Mouse (Mus musculus) ES-E14 (cell line): ENCODE measurements around the gene Hgf. TPM values are rescaled to one million over a fixed set of nuclear protein-coding genes. Genes with fewer than 3 reads are reported as not detected.

Experiments
- DNase-seq: peaks from one replicate; pipeline ENCODE4 v3.0.0-alpha.2; 2013; ENCODE audit warnings: low read depth, low spot score
- H3K27ac ChIP-seq: 2 replicates; pipeline ENCODE4 v1.5.1; 2012; ENCODE audit warnings: low read depth, mild to moderate bottlenecking, low read length, moderate library complexity, mixed read lengths; ENCODE audit not compliant: poor library complexity, insufficient read depth, severe bottlenecking
- H3K36me3 ChIP-seq: 2 replicates; pipeline ENCODE4 v1.6.1; 2012; ENCODE audit warnings: mild to moderate bottlenecking, low read length, moderate library complexity, mixed read lengths; ENCODE audit not compliant: control insufficient read depth, poor library complexity, insufficient read depth, severe bottlenecking
- H3K4me1 ChIP-seq, 2 experiments: fragments of 150-350 bp in 1 of 2; sonication (generic) in 1 of 2; 2 replicates each; pipeline ENCODE4 v1.6.1; 2012; ENCODE audit warnings: low read length in 2 of 2, mild to moderate bottlenecking in 1 of 2, mixed read lengths in 1 of 2; ENCODE audit not compliant: control insufficient read depth in 2 of 2, insufficient read depth in 2 of 2, poor library complexity in 1 of 2
- H3K4me3 ChIP-seq, 2 experiments: fragments of 150-350 bp in 1 of 2; sonication (generic) in 1 of 2; 2 replicates each; pipeline ENCODE4 v1.5.1; 2012; ENCODE audit warnings: low read length in 2 of 2, low read depth in 1 of 2, mild to moderate bottlenecking in 1 of 2, mixed read lengths in 1 of 2; ENCODE audit not compliant: insufficient read depth in 1 of 2, poor library complexity in 1 of 2, severe bottlenecking in 1 of 2
- H3K9ac ChIP-seq: 2 replicates; pipeline ENCODE4 v1.6.1; 2012; ENCODE audit warnings: low read depth, mild to moderate bottlenecking, low read length, mixed read lengths; ENCODE audit not compliant: poor library complexity, insufficient read depth, severe bottlenecking
- H3K9me3 ChIP-seq: fragments of 150-350 bp; sonication (generic); 2 replicates; pipeline ENCODE4 v1.6.1; 2012; ENCODE audit warnings: low read depth, mild to moderate bottlenecking, low read length; ENCODE audit not compliant: control insufficient read depth, insufficient read depth
- CHD2 ChIP-seq: IDR thresholded peaks from 2 replicates; pipeline ENCODE4 v1.6.1; 2014; ENCODE audit warnings: mild to moderate bottlenecking, low read depth, low read length, inconsistent platforms
- HCFC1 ChIP-seq: IDR thresholded peaks from 2 replicates; pipeline ENCODE4 v1.6.1; 2012; ENCODE audit warnings: low read length, inconsistent platforms, borderline replicate concordance; ENCODE audit not compliant: insufficient read depth
- MAFK ChIP-seq: IDR thresholded peaks from 2 replicates; pipeline ENCODE4 v1.6.1; 2014; ENCODE audit warnings: mild to moderate bottlenecking, low read depth, low read length, inconsistent platforms; ENCODE audit not compliant: insufficient read depth
- ZC3H11A ChIP-seq: IDR thresholded peaks from 2 replicates; pipeline ENCODE4 v1.6.1; 2012; ENCODE audit warnings: low read depth, mild to moderate bottlenecking, inconsistent platforms, low read length, borderline replicate concordance
- ZNF384 ChIP-seq: IDR thresholded peaks from 2 replicates; pipeline ENCODE4 v1.6.1; 2012; ENCODE audit warnings: low read depth, low read length, inconsistent platforms
- in situ Hi-C, 2 experiments: fragments of 600-800 bp; cut with MboI; formaldehyde crosslinking; loops; one replicate each; pipeline ENCODE4 v1.15.1; 2025; ENCODE audit warnings: low sequenced_read_pairs in 2 of 2, inconsistent platforms in 1 of 2; ENCODE audit not compliant: unreplicated experiment in 2 of 2
- total RNA-seq: library from RNA; depleted of rRNA; stranded (reverse); fragments of 300-350 nt; gene quantifications from 2 replicates; pipeline ENCODE4 v1.2.3, GENCODE M21; 2012; rRNA removed

Gene Hgf
- 0.11 TPM in 1 of 2 replicates, not detected in the other for total RNA-seq

- no peak for DNase-seq
- Histone ChIP-seq H3K36me3 (no peaks in the 10 kb centered on the region), H3K4me1 (no peaks in the 10 kb centered on the region), H3K4me3 (no peak within 1 kb of the TSS), H3K27ac (no peak within 1 kb of the TSS), H3K9me3 (no peaks in the 10 kb centered on the region), H3K9ac (no peak within 1 kb of the TSS)
- in situ Hi-C loops, result no loop called here
- no peak for TF ChIP-seq MAFK
Observed at GRCm38 (mm10) chr5:16553304-16554047, at the start of gene Hgf. TSS of gene Hgf (plus strand) at chr5:16553495.

- TF ChIP-seq MAFK, result no peak
- no peak for TF ChIP-seq HCFC1
- no peak for TF ChIP-seq CHD2
- no peak for TF ChIP-seq ZNF384
- no peak overlapping the region for H3K27ac ChIP-seq
- no peak overlapping the region for H3K9ac ChIP-seq
- no peaks in the 10 kb centered on the region for H3K9me3 ChIP-seq
- in situ Hi-C loops, result no loop called here
- DNase-seq, result no peak
- H3K4me1 ChIP-seq, result no peaks in the 10 kb centered on the region
- no peak overlapping the region for H3K4me3 ChIP-seq
- H3K36me3 ChIP-seq, result no peaks in the 10 kb centered on the region
Observed at GRCm38 (mm10) chr5:16506702-16507350, 46.5 kb upstream of the Hgf start.

- H3K9me3 ChIP-seq, result no peaks in the 10 kb centered on the region
- H3K9ac ChIP-seq, result no peak overlapping the region
- TF ChIP-seq HCFC1, result no peak
- H3K27ac ChIP-seq, result no peak overlapping the region
- no peaks in the 10 kb centered on the region for H3K36me3 ChIP-seq
- no peak for DNase-seq
- no peak overlapping the region for H3K4me3 ChIP-seq
- no peaks in the 10 kb centered on the region for H3K4me1 ChIP-seq
- in situ Hi-C loops, result no loop called here
Observed at GRCm38 (mm10) chr5:16531619-16532277, 21.5 kb upstream of the Hgf start.

GRCm38 (mm10) chr5:16538067-16538466, 15.2 kb upstream of the Hgf start:
- Histone ChIP-seq H3K4me1 (no peaks in the 10 kb centered on the region), H3K9me3 (no peaks in the 10 kb centered on the region), H3K36me3 (no peaks in the 10 kb centered on the region), H3K9ac (no peak overlapping the region), H3K4me3 (no peak overlapping the region), H3K27ac (no peak overlapping the region)
- in situ Hi-C loops, result no loop called here
- no peak for DNase-seq
- TF ChIP-seq ZC3H11A (no peak), MAFK (no peak), CHD2 (no peak), HCFC1 (no peak), ZNF384 (no peak)
